Mouse (Mus musculus): ENCODE measurements at regions not wholly inside any gene's neighbourhood (a gene's known extent, or its start where the extent isn't known, plus 50 kb on each side); places are given as distances from the start of the nearest gene placed in this dataset.

- TF ChIP-seq CTCF (IDR thresholded peaks at IDR 0.05; ENCODE audit: borderline replicate concordance, insufficient read depth, low read length) (no peak), POLR2A (IDR thresholded peaks at IDR 0.05; ENCODE audit: low read depth, low read length) (no peak)
These were observed 74.9 kb upstream of the Dlgap1 start for GRCm38 (mm10) chr17:69893980-69894379.

Measured in embryonic fibroblast, embryonic 13.5 days (primary cell).